Mouse (Mus musculus): ENCODE measurements around the gene Plac9a. TPM values are rescaled to one million over a fixed set of nuclear protein-coding genes. Genes with fewer than 3 reads are reported as not detected.
"Not testable (repeated sequence)": the region's sequence is repeated elsewhere in the genome, so short reads cannot be mapped to it uniquely, and the experiment has no call there.

Plac9a gene
- polyA plus RNA-seq, 1 experiment, result 6.9 TPM

DNA sequence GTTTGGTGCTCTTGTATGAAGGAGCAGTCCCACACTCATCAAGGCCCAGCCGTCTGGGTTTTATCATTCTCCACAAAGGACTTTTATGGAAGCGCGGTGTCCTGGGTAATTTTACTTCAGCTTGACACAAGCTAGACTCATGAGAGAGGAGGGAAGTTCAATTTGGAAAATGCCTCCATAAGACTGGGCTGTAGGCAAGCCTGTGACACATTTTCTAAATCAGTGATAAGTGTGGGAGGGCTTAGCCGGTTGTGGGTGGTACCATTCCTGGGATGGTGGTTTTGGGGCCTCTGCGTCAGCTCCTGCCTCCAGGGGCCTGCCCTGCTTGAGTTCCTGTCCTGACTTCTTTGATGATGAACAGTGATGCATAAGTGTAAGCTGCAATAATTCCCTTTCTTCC is 37.6 kb downstream of the Plac9a start:
- DNase-seq (ENCODE audit: low spot score), result no peak

- DNase-seq (ENCODE audit: low spot score), result no peak
Measured at GRCm38 (mm10) chr14:25863721-25864120, 39.2 kb downstream of the Plac9a start.

- no peak for DNase-seq (ENCODE audit: low spot score)
Measured at GRCm38 (mm10) chr14:25861771-25862530, 40.9 kb downstream of the Plac9a start.

- no peak for DNase-seq (ENCODE audit: low spot score)
Measured at GRCm38 (mm10) chr14:25857940-25858339, 45.0 kb downstream of the Plac9a start.

DNA sequence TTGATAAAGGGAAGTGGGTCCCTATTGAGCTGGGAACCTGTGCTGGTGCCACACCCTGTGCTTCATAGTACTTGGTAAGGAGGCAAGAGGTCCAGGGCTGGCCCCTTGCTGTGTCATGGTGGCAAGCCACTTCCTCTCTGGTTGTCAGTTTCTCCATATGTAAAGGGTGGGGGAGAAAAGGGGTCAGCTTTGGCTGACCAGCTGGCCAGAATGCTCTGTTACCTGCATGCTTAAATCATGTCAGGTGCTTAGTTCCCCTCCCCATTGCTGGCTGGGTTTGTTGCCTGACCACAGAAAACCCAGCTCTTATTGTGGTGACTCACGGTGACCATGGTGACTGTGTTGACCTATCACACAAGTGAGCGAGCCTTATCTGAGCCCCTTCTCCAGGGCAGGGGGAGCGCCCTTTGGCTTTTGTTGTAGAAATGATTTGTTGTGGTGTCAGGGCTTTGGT is 45.7 kb downstream of the Plac9a start:
- no peak for DNase-seq (ENCODE audit: low spot score)

DNA sequence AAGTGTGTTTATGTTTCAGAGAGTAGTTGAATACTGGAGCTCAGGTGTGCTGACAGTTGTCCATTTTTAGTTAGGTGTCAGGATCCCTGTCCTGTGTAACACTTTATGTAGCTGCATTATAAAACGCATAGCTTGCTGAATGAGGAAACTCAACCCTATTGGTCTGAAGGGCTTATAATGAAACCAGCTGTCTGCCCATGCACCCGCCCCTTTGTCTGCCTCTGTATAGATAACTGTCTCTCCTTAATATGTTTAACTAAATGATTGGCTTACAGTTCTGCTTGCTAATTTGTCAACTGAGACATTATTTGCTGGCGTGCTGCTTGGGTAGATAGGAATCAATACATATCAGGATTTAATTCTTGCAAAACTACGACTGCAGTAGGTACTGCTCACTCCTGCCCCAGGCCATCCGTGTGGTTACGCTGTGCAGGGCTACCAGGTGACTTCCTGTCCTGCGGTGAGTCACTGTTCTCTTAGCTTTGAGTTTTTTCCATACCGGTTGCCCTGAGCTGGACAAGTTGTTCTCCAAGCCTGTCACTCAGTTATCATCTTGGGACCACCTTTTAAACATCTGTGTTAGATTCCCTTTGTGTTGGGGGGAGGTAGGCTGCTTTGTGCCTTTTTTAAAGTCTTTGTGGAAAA is 47.5 kb downstream of the Plac9a start:
- DNase-seq (ENCODE audit: low spot score), result no peak

DNA sequence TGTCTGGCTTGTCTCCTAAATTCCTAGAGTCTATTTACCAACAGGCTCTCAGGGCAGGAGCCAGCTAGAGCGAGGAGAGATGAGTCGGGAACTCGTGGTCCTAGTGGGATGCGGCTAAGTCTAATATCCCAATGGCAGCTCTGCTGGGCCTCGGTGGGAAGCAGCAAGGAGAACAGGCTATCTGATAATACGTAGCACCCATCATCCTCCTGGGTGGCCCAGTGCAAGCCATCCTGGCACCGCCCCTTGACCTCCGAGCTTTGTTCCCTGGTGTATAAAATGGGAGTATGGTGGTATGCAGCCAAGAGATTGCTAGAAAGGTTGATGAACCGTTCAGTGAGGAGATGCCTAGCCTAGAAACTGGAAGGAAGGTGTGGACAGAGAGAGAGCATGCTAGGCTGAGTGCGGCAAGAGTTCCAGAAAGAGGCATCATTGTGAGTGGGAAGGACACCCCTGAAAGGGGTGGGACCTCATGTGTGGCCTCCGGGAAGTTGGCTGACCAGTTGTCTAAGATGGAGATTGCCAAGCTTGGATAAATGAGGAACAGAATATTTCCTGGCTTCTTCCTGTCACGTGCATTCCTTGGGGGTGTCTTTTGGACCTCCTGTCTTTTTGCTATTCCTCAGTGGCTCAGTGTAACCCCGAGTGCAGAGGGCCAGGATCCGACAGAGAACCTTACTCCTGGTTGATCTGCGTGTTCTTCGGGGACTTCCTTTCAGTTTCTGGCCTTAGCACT is 49.0 kb downstream of the Plac9a start:
- no peak for DNase-seq (ENCODE audit: low spot score)

DNA sequence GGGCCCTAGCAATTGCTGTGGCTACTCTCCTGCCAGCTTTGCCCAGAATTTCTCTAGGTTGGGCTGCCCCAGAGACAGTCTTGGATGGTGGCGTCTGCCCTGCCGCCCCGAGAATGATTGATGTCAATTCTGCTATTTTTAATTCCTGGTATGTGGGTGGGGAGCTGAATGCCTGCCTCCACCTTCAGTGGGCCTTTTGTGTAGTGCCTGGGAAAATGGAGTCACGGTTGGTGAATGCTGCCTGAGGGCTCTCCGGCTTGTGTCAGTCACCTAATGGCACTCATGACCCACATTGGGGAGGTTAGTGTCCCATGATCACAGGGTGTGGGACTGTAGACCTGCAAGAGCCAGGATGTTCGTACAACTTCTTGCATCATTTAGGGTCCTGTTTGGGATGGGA is 49.6 kb downstream of the Plac9a start:
- DNase-seq (ENCODE audit: low spot score), result no peak

- no peak for DNase-seq (ENCODE audit: low spot score)
Measured at GRCm38 (mm10) chr14:25852121-25852561, 50.8 kb downstream of the Plac9a start.

- no peak for DNase-seq (ENCODE audit: low spot score)
Measured at GRCm38 (mm10) chr14:25851189-25851588, 51.7 kb downstream of the Plac9a start.

DNA sequence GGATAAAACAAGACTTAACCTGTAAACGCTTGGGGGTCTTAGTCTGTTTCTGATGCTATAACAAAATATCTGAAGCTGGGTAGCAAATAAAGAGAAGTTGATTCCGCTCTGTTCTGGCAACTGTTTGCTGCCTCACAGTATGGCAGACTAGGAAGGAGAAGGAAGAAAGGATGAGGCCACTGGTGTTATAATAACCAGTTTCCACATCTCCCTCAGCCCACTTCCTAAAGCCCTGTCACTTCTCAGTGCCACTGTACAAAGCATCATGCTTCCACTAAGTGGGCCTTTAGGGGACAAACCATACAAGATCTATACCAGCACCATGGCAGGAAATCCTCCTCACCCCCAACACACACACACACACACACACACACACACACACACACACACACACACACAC is 52.5 kb downstream of the Plac9a start:
- no peak for DNase-seq (ENCODE audit: low spot score)

GRCm38 (mm10) chr14:25848708-25849107 is 54.2 kb downstream of the Plac9a start:
- DNase-seq (ENCODE audit: low spot score), result not testable (repeated sequence)

DNA sequence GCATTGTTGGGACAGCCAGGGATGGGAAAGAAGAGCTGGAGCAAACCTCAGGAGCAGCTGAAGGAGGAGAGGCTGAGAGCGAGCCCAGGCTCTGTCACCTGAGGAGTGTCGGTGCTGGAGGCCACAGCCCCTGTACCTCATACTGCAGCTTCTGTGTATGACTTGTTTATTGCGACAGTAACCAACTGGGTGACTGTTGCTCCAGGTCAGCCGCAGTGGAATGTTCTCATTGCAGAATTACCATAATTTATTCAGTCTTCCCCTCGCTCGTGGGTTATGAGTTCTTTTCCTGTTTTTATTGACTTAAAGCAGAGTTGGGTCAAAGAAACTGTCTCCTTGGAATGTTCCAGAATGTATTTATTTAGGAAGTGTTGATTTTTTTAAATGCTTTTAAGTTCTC is 54.7 kb downstream of the Plac9a start:
- DNase-seq (ENCODE audit: low spot score), result no peak

GRCm38 (mm10) chr14:25847660-25848059 is 55.2 kb downstream of the Plac9a start:
- no peak for DNase-seq (ENCODE audit: low spot score)

DNA sequence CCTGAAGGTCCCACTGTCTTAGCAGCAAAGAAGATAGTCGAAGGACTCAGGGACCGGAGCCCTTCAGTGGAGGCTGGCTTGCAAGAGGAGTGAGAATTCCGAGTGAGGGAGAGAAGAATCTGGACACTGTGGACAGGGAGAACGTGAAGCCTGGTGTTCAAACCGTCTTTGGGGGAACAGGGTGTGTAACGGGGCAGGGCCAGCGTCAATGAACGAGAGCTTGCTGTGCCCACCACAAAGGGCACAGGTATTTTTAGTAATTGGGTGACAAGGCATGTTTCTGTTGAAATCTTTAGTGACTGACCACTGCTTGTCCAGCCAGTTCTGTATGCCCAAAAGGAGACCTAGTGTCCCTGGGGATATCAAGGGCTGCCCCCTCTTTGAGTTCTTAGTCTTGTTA is 56.4 kb downstream of the Plac9a start:
- DNase-seq (ENCODE audit: low spot score), result no peak

DNA sequence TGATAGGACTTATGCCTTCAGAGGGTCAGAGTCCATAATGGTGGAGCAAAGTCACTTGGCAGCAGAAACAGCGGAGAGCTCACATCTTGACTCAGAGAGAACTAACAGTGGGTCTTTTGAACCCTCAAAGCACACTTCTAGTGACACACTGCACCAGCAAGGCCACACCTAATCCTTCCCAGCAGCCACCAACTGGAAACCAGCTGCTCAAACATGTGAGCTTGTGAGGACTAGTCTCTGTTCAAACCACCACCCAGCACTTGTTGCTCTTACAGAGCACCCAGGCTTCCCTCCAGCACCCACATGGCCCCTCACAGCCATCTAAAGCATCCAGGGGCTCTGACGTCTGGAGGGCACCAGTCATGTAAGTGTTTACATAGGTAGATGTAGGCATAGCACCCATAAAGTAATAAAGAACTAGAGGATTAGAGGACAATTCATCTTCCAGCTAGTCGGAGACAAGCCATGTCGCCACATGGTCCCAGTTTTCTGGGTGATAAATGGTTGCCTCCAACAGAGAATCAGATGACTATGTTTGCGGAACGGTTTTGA is 57.0 kb downstream of the Plac9a start:
- no peak for DNase-seq (ENCODE audit: low spot score)

GRCm38 (mm10) chr14:25844372-25844771 is 58.5 kb downstream of the Plac9a start:
- DNase-seq (ENCODE audit: low spot score), result no peak

DNA sequence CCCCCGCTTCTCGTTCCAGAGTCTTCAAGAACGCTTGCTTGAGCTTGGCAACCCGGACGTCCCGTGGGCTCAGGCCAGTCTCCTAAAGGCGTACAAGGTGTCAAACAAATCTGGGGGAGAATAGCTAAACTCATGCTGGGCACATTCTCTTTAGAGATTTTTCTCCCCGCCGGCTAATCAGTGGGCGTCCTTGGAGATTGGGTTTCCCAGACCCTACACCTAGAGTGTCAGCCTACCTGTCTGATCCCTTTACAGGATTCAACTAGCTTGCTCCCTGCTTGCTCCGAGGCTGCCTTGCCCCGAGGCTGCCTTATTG is 60.3 kb downstream of the Plac9a start:
- DNase-seq (ENCODE audit: low spot score), result no peak

DNA sequence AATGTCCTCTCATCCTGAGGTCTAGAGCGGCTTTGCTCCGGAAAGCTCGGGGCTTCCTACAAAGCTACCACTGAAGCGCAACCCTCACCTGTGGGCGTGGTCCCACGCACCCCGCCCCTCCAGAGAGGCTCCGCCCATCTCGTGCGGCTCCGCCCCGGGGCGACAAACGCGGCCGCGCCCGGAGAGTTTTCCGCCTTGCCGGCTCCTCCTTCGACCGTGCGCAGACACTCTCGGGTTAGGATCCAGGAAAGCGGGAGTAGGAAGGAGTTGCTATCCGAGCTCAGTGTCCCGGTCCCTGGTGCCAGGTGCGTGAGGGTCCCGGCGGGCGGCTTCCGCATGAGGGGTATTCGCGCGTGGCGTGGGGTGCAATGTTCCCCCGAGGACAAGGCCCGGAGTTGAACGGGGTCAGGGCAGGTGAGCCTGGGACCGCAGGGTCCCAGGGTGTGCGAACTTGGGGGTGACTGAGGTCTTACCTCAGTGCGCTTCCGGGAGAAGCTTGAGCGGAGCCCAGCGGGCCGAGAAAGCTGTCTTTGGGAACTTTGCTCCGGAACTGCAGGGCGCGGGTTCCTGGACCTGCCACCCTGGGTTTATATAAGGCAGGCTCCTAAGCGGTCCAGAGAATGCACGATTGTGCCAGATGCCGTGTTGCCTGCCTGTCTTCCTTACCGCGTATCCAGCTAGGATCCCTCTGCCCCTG is 60.8 kb downstream of the Plac9a start, which contains the start of gene Anxa11:
Gene Anxa11, plus strand, starts transcription at position 166 of the 697 bp plus-strand sequence.
- DNase-seq (ENCODE audit: low spot score), result peak; percentile 88

GRCm38 (mm10) chr14:25841579-25841978 is 61.3 kb downstream of the Plac9a start:
- DNase-seq (ENCODE audit: low spot score), result no peak

- DNase-seq (ENCODE audit: low spot score), result no peak
Measured at GRCm38 (mm10) chr14:25840961-25841360, 61.9 kb downstream of the Plac9a start.

GRCm38 (mm10) chr14:25839791-25840190 is 63.1 kb downstream of the Plac9a start:
- DNase-seq (ENCODE audit: low spot score), result no peak
